Mouse (Mus musculus) kidney, postnatal 14 days (tissue): Measurements from ENCODE around the gene Hist1h4h.

Experiments
- DNase-seq: peaks from one replicate; pipeline ENCODE4 v3.0.0; 2022; ENCODE audit warnings: mixed read lengths

The Hist1h4h gene

DNA sequence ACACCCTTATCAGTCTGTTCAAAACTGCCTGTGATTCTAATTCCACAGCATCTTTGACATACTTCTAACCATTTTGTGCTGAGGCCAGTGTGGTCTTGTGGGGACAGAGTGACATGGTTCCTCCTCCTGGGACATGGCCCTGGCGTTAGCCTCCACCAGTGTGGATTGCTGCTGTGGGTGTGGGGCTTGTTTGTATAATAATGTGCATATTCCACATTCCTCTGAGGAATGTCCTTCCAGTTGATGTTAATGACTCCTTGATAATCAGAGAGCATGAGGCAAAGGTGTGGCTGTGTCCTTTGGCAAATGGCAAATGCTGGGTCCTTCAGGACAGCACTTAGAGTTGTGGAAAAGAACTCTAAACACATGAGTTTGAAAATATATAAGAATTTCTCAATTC is 17.3 kb upstream of the Hist1h4h start:
- no peak for DNase-seq

DNA sequence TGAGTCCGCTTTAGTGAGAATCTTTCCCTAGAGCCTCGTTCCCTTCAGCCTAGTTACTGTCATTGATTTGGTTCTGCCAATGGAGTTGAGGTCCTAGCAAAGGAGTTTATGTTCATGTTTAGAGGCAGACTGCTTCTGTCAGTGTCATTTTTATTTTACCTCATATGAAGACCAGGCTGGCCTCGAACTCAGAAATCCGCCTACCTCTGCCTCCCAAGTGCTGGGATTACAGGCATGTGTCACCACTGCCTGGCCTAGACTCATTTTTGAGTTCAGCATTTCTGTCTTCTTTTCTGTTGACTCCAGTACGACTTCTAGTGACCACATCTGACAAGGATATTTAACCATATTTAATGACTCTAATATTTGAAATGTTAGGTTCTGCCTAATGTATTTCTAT is 15.6 kb upstream of the Hist1h4h start:
- DNase-seq = no peak

DNA sequence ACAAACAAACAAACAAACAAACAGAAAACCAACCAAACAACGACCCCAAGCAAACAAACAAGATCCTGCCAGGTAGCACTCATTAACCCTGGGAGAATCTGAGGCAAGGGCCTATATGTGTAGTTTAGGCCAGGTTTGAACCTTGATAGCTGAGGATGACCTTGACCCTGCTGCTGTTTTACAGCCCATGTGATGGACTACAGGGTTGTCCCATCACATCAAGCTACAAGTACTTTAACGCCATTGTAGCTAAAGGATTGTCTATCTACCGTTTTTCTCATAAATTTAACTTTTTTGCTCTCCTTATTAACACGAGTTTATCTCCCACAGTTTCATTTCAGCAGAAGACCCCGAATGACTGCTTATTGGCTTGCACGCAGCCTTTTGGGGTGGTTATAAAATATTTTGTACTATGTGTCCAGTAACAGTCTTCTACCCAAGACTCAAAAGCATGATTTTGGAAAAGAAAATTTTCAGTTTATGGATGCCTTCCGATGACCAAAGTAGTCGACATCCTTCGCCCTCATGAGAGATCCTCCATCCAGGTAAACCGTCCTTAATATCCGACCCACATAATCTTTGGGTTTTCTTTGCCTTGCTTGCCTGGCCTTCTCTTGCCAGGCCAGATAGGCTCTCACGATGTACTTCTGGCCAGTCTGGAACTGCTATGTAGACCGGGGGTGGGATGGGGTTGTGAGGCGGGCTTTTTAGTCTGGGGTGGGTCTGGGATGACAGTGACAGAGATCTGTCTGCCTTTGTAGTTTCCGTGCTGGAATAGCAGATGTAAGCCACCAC is 14.8 kb upstream of the Hist1h4h start:
- DNase-seq = no peak

DNA sequence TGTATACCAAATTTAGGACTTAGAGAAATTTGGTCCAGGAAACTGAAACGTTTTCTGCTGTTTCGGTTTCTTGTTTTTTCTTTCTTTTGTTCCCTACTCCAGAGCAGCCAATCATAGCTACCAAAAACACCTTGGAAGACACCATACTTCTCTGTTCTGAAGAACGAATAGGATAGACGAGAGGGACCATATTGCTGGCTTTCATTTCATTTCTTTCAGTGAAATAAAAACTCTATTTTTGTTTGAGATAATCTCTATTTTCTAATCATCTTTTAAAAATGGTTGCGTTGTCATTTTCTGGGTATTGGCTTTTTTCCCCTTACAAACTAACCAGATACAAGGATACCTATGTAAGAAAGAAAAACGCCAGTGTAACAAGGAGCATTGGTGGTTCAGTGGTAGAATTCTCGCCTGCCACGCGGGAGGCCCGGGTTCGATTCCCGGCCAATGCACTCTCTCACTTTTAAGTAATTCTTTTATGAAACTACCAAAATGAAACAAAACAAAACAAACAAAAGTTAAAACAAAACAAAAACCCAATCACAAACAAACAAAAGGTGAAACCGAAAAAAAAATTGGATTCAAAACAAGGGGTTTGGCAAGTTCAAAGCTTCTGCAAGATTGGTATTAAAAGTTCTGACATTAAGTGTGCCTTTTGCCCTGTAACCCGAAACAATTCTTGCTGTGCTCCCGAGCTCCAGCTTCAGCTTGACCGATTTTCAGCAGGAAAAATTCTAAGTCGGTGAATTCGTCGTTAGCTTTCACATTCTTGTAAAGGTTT is 13.8 kb upstream of the Hist1h4h start:
- DNase-seq = peak; percentile 87

GRCm38 (mm10) chr13:23517603-23518294 is 13.1 kb upstream of the Hist1h4h start:
- peak; percentile 92 for DNase-seq

DNA sequence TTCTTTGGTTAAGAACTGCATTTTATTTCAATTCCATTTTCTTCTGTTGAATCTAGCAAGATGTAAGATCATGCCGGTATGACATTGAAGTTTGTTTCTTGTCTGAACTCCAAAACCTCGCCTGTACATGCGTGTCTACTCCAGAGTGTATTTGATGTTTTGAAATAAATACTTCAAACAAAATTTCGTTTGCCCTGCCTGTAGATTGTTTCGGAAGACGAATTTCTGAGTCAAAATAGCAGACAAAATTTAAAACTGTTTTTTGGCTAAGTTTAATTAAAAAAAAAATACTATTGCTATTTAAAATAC is 12.6 kb upstream of the Hist1h4h start:
- no peak for DNase-seq

- DNase-seq = peak; percentile 86
Observed at GRCm38 (mm10) chr13:23518885-23519284, 12.0 kb upstream of the Hist1h4h start.

DNA sequence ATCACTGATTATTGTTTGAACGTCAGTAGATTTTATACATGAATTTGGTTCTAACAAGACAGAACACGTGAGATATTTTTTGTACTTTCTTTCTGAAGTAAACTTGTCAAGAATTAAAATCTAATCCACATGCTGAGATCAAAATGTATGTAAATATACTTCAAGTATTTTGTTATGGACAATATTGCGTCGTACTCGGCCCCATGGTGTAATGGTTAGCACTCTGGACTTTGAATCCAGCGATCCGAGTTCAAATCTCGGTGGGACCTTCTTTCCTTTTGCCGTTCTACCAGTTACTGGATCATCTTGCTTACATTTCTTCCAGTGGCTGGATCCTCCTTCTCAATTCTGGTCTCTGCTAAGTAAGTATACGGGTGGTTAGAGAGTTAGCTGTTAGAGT is 11.4 kb upstream of the Hist1h4h start:
- DNase-seq = peak; percentile 84

- DNase-seq = peak; percentile 82
Observed at GRCm38 (mm10) chr13:23521703-23522102, 9.1 kb upstream of the Hist1h4h start.

- DNase-seq = no peak
Observed at GRCm38 (mm10) chr13:23523976-23524375, 6.9 kb upstream of the Hist1h4h start.

GRCm38 (mm10) chr13:23524654-23525053 is 6.2 kb upstream of the Hist1h4h start:
- DNase-seq = peak; percentile 65

- DNase-seq = no peak
Observed at GRCm38 (mm10) chr13:23525901-23526300, 4.9 kb upstream of the Hist1h4h start.

- DNase-seq = peak; percentile 93
Observed at GRCm38 (mm10) chr13:23526312-23526711, 4.5 kb upstream of the Hist1h4h start.

- peak; percentile 29 for DNase-seq
Observed at GRCm38 (mm10) chr13:23529005-23529404, 1.8 kb upstream of the Hist1h4h start.

GRCm38 (mm10) chr13:23529480-23530165 is 1.2 kb upstream of the Hist1h4h start:
- DNase-seq = no peak

DNA sequence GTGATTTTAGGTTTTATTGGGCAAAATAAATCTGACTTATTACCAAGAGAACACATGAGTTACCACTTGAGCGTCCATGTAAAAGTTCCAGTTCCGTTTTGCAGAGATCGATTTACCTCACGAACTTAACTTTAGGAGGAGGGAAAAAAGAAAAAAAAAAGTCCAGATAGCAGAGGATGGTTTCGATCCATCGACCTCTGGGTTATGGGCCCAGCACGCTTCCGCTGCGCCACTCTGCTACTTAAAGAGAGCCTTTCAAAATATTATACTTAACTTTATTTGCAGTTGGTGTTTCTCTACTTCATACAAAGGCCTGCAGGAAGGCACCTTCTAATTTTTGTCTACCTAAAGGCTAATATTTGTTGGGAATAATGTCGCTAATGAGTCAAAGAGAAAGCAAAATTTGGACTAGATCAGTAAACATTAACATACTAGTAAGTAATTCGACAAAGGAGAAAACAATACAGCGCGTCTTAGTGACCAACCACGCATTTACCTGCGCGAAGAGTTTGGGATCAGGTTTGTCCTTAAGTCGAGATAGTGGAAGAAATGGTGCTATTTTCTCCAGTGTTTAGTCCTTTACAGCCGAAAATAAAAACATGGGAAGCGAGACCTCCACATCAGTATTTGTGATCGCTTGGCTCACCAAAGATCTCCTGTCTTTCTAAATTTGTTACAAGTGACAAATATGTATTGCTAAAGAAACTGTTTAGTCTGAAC is 509 bp upstream of the Hist1h4h start:
- DNase-seq = peak; percentile 75

DNA sequence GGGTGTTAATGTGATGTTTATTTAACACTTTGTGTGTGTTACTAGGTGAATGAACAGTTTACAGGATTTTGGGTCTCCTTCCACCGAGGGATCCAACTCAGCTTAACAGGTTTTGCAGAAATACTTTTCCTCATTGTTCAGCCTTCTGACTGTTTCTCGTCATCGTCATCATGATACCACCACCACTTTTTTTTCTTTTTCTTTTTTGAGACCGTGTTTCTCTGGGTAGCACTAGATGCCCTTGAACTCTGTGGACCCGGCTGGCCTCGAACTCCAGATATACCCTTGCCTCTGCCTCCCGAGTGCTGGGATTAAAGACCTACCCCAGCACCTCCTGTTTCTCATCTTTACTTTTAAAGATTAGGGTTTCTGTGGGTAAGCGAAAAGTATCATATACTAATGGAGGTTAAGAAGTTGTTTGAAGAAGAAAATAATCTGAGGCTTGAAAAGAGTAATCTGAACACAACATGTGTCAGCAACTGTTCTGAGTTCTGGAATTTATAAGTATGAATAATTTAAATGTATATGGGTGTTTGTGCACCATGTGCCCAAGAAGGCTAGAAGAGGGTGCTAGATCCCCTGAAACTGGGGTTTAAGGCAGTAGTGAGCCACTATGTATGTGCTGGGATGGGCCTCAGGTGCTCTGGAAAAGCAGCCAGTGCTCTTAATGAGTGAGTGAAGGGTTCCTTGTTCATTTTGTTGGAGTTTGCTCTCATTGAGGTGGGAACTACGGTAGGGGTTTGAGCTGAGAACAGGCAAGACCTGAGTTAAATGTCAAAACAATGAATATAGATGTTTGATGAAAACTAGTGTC is 1.6 kb downstream of the Hist1h4h start:
- no peak for DNase-seq

- peak; percentile 83 for DNase-seq
Observed at GRCm38 (mm10) chr13:23533560-23534367, 2.9 kb downstream of the Hist1h4h start, which contains the start of gene Hist1h2af. Gene Hist1h2af, plus strand, starts transcription at chr13:23533906.

- DNase-seq = no peak
Observed at GRCm38 (mm10) chr13:23534368-23535131, 3.7 kb downstream of the Hist1h4h start.
